Mouse (Mus musculus): ENCODE measurements at regions not wholly inside any gene's neighbourhood (a gene's known extent, or its start where the extent isn't known, plus 50 kb on each side); places are given as distances from the start of the nearest gene placed in this dataset.

GRCm38 (mm10) chr4:142574528-142574927 is 335.3 kb upstream of the Kazn start:
- TF ChIP-seq CTCF (IDR thresholded peaks at IDR 0.05; ENCODE audit: extremely low read depth, insufficient read depth, insufficient read length, insufficient replicate concordance) (no peak), POLR2A (IDR thresholded peaks at IDR 0.05; ENCODE audit: low read depth, low read length) (no peak)
